Mouse (Mus musculus) cerebellum, adult 2 months (tissue): ENCODE measurements around the gene Caprin1. TPM values are rescaled to one million over a fixed set of nuclear protein-coding genes. Genes with fewer than 3 reads are reported as not detected.
A peak's percentile ranks its signal among the peaks of the same experiment; 100 is the strongest.

Experiments used
- DNase-seq, 2 experiments: peaks; one replicate each; pipeline ENCODE4 v3.0.0; 2021
- H3K27ac ChIP-seq: fragments of 200-500 bp; 2 replicates; pipeline ENCODE4 v1.5.1; 2012; ENCODE audit warnings: low read length, control low read depth, inconsistent platforms; ENCODE audit not compliant: insufficient read depth
- H3K27me3 ChIP-seq: fragments of 200-500 bp; 2 replicates; pipeline ENCODE4 v1.6.1; 2012; ENCODE audit warnings: inconsistent platforms, mild to moderate bottlenecking, low read length, moderate library complexity; ENCODE audit not compliant: control insufficient read depth, insufficient read depth
- H3K4me1 ChIP-seq: fragments of 200-500 bp; 2 replicates; pipeline ENCODE4 v1.6.1; 2011; ENCODE audit warnings: low read length; ENCODE audit not compliant: control insufficient read depth, insufficient read depth
- H3K4me3 ChIP-seq: fragments of 200-500 bp; replicated peaks from 2 replicates; pipeline ENCODE3; 2011; ENCODE audit warnings: mild to moderate bottlenecking, low read depth, low read length, control low read depth; ENCODE audit not compliant: insufficient read depth
- CTCF ChIP-seq: fragments of 200-500 bp; IDR thresholded peaks from 2 replicates; pipeline ENCODE4 v1.5.1; 2011; ENCODE audit warnings: low read depth, mild to moderate bottlenecking, control low read depth, low read length, moderate library complexity, borderline replicate concordance; ENCODE audit not compliant: insufficient read depth
- POLR2A ChIP-seq: fragments of 200-500 bp; IDR thresholded peaks from 2 replicates; pipeline ENCODE4 v1.6.1; 2011; ENCODE audit warnings: low read length, control low read depth, borderline replicate concordance; ENCODE audit not compliant: insufficient read depth
- WGBS: fragments of 180-500 bp; shearing (Covaris S2); methylation state at CpG from one replicate; pipeline ENCODE4 v1.1.7; 2018; 5-methylcytosine and 5-hydroxymethylcytosine counted together
- polyA plus RNA-seq: library from polyadenylated mRNA; depleted of rRNA; stranded (reverse); fragments of >200 nt; gene quantifications from 2 replicates; pipeline ENCODE4 v1.2.3, GENCODE M21; 2012

Gene Caprin1
- polyA plus RNA-seq, 1 experiment: 144 TPM

DNA sequence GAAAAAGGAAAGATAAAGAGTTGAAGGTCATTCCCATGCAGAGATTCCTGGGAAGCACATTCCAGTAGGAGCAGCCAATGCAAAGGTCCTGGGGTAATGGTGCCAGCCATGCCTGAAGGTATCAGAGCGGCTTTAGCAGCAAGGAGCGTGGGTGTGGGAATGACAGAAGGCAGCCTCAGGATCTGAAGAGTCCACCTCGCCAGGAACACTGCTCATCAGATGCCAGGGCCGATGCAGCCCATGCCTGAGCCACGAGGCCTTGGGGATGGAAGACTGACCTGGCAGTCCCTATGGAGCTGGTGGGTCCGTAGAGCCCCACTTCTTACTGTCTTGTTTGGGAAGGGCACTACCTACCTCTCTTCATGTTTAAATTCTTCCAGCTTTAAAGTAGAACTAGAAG is 45.7 kb downstream of the Caprin1 start:
- Histone ChIP-seq H3K27ac (no peak overlapping the region), H3K4me3 (no peak overlapping the region), H3K27me3 (no peaks in the 10 kb centered on the region), H3K4me1 (no peaks in the 10 kb centered on the region)
- 93% methylated on average over 6 of the region's 6 CpGs for WGBS
- no peak for DNase-seq
- TF ChIP-seq CTCF: no peak
- TF ChIP-seq POLR2A: no peak

DNA sequence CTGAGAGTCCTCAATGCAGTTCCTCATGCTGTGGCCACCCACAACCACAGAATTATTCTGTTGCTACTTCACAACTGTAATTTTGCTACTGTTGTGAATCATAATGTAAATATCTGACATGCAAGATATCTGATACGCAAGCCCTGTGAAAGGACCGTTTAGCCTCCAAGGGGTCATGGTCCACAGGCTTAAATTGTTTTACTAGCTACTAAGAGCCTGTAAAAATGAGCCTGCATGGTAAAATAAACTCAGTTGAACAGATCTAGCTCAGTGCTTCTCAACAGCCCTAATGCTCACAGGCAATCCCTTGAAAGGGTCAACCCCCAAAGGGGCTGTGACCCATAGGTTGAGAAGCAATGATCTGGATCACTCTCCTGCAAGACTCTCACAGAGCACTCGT is 48.4 kb downstream of the Caprin1 start:
- no peak for DNase-seq
- Histone ChIP-seq H3K4me1 (no peaks in the 10 kb centered on the region), H3K27me3 (no peaks in the 10 kb centered on the region), H3K4me3 (no peak overlapping the region), H3K27ac (no peak overlapping the region)
- no peak for TF ChIP-seq POLR2A
- TF ChIP-seq CTCF: no peak
- 93% methylated on average over 3 of the region's 3 CpGs for WGBS

DNA sequence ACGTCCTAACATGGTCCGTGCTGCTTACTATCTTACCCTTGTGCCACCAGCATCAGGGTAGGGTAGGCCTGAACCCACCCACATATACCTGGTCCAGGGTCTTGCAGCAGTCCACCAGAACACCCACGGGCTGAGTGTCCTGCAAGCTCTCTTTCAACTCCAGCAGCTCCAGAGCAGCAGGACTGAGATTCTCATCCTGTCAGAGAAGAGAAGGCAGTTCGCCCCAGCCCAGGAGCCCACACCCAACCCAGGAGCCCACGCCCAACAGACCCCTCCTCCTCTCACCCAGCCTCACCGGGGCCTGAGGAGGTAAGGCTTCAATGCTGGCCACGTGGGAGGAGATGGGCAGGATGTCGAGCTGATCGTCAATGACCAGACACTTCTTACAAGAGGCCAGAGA is 49.6 kb downstream of the Caprin1 start:
- Histone ChIP-seq H3K27me3 (no peaks in the 10 kb centered on the region), H3K27ac (no peak overlapping the region), H3K4me1 (no peaks in the 10 kb centered on the region), H3K4me3 (no peak overlapping the region)
- WGBS: 94% methylated on average over 9 of the region's 9 CpGs
- DNase-seq: no peak
- no peak for TF ChIP-seq POLR2A
- TF ChIP-seq CTCF: no peak

DNA sequence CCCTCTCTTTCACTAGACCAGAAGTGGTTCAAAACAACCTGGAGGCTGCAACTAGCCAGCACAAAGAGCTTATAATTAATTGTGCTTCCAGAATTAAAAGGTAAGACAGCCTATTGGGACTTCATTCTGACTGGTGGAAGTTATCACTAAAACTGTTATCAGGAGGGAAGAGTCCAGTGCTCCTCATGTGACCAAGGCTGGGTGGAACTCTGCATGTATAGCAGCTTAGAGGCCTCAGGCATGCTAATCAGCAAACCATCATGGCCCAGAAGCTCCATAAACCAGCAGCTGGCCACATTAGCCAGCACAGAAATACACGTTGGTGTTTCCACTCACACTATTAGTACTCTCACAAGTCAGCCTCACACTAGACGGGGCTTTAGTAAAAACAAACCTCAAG is 50.7 kb downstream of the Caprin1 start:
- Histone ChIP-seq H3K4me3 (no peak overlapping the region), H3K4me1 (no peaks in the 10 kb centered on the region), H3K27me3 (no peaks in the 10 kb centered on the region), H3K27ac (no peak overlapping the region)
- no peak for DNase-seq
- WGBS: 88% methylated on average over 2 of the region's 2 CpGs
- no peak for TF ChIP-seq CTCF
- TF ChIP-seq POLR2A: no peak

DNA sequence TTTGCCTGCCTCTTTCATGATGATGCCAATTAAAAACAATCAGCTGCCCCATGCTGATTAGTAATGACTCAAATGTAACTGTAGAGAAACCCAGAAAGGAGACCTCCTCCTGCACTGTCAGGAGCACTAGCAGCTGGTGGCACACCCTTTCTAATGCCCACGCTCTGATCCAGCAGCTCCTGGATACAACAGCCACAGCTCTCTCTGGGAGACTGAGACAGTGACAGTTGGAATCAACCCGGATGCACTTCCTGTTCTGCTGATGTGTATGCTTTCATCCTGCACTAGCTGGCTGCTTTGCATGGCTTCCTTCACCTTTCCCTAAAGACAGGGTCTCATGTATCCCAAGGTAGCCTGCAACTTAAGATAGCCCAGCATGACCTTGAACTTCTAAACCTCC is 51.4 kb downstream of the Caprin1 start:
- WGBS: 80% methylated on average over 2 of the region's 2 CpGs
- DNase-seq: peak in 1 of 2 experiments; percentile 1

DNA sequence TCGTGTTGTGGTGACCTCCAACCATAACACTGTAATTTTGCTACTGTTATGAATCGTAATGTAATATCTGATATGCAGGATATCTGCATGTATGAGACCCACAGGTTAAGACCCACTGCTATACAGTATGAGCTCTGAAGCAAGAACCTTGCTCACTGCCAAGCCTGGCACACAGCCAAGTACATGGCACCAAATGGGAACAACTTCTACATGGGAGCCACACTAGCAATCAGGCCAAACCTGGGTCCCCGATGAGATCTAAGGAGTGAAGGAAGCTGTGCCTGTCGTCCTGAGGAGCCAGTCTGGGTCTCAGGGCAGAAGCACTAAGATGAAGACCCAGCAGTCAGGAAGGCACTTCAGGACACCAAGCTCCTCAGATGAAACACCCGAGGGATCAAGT is 52.0 kb downstream of the Caprin1 start:
- Histone ChIP-seq H3K4me1 (no peaks in the 10 kb centered on the region), H3K27me3 (no peaks in the 10 kb centered on the region), H3K27ac (no peak overlapping the region), H3K4me3 (no peak overlapping the region)
- peak; percentile 11 to 16 for DNase-seq
- 57% methylated on average over 5 of the region's 5 CpGs for WGBS
- TF ChIP-seq POLR2A (no peak), CTCF (no peak)

More for the DNA sequence above, 51.4 kb downstream of the Caprin1 start:
- TF ChIP-seq POLR2A (no peak), CTCF (no peak)
- Histone ChIP-seq H3K27me3 (no peaks in the 10 kb centered on the region), H3K27ac (no peak overlapping the region), H3K4me3 (no peak overlapping the region), H3K4me1 (no peaks in the 10 kb centered on the region)

DNA sequence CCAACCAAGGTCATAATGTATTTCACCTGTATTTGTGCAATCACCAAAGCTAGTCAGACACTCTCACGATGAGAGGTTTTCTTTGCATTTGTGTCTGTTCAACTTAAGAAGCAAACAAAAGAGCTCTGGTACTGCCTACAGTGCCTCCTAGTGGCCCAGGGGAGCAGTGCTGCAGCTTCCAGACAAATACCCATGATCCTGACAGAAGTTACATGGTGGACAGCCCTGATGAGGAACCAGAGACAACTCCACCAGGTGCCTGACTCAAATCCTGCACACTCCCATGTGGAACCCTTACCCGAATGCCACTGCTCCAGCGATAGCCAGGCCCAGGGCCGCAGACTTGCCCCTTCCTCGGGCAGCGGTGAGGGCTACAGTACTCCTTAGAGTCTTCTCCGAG is 53.5 kb downstream of the Caprin1 start:
- peak; percentile 43 to 57 for DNase-seq
- H3K4me3 ChIP-seq: no peak overlapping the region
- TF ChIP-seq CTCF: peak; percentile 74
- TF ChIP-seq POLR2A: no peak
- WGBS: 82% methylated on average over 7 of the region's 7 CpGs
- H3K4me1 ChIP-seq: no peaks in the 10 kb centered on the region
- H3K27ac ChIP-seq: no peak overlapping the region
- H3K27me3 ChIP-seq: no peaks in the 10 kb centered on the region

DNA sequence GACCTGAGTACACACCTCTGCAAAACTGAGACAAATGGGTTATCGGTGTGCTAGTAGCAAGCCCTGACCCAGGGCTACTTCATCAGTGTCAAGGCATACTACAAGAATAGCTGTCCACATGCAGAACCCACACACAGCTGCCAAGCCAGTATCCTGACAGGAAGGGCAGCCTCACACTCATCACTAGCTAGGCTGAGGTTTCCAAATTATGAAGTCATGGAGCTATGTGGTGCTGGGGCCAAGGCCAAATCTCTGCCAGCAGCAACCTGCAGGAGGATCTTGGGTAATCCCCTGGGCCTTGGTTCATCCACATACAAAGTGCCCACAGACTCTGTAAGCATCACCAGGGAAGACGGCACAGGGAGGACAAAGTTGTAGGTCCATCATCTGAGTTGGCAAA is 53.9 kb downstream of the Caprin1 start:
- no peak overlapping the region for H3K4me3 ChIP-seq
- no peaks in the 10 kb centered on the region for H3K4me1 ChIP-seq
- no peak overlapping the region for H3K27ac ChIP-seq
- no peak for TF ChIP-seq CTCF
- no peak for TF ChIP-seq POLR2A
- H3K27me3 ChIP-seq: no peaks in the 10 kb centered on the region
- DNase-seq: no peak
- 89% methylated on average over 2 of the region's 2 CpGs for WGBS
